Comparison of ENCODE assay signal across 30 mouse cellular contexts in the genomic region with DNA sequence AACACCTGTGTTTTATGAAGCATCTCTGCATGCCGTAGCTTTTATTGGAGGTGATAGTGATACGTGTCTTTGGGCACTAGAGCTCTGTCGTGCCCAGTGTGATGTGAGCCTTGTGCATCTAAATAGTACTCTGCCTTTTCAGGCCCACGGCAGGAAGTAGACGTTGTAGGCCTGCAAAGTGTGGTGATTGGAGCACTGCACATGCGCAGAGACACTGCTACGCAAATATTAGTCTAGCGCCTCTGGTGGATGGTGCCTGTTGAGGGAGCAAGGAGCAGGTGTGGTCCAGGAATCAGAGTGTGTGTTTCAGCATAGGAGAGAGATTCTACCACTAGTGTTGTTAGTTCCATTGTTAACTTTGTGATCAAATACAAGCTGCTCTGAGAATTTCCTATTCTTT. TPM values are rescaled to one million over a fixed set of nuclear protein-coding genes. Genes with fewer than 3 reads are reported as not detected.
A peak's percentile ranks its signal among the peaks of the same experiment; 100 is the strongest.
DNase-seq lines count a peak whose midpoint lies in the region; ATAC-seq and TF ChIP-seq lines count a peak whose summit lies in the region.
"Had no signal": no experiment of that assay in that cellular context is flagged by ENCODE, and none has a peak within 500 bp of the region (broad histone marks: within the 10 kb centered on the region; RNA-seq: fewer than 3 reads in every experiment).

No protein-coding gene starts in this region.

- no peak overlapping the region for H3K27ac ChIP-seq in kidney, postnatal 0 days
- H3K27ac ChIP-seq in kidney, embryonic 14.5 days (ENCODE audit: low read depth, low read length): no peak overlapping the region
- H3K27ac ChIP-seq in lung, postnatal 0 days (ENCODE audit: low read length): no peak overlapping the region
- H3K27ac ChIP-seq: forebrain, embryonic 10.5 days; forebrain, embryonic 13.5 days; hindbrain, embryonic 10.5 days; hindbrain, embryonic 13.5 days had no signal

- TF ChIP-seq POLR2A in brain, embryonic 14.5 days (IDR thresholded peaks at IDR 0.05; ENCODE audit: borderline replicate concordance, extremely low read depth, insufficient read depth, insufficient read length, poor library complexity, severe bottlenecking): no peak

- DNase-seq in kidney, postnatal 0 days (ENCODE audit: low spot score): no peak
- DNase-seq in lung, postnatal 0 days (ENCODE audit: low spot score): no peak
- DNase-seq in lung, postnatal 14 days: no peak
- no peak for DNase-seq in brain, embryonic 14.5 days (ENCODE audit: low read depth)
- DNase-seq in layer of hippocampus, postnatal 10 days (ENCODE audit: low spot score in 2 of 2): no peak
- DNase-seq: adrenal gland, adult 8-10 months; adrenal gland, postnatal 25 days; cerebellum, adult 18-20 months; cerebellum, adult 9-10 months; cerebellum, postnatal 14 days; gastrocnemius, postnatal 10 days; gastrocnemius, postnatal 36 days; heart, postnatal 36 days had no signal

- H3K9me3 ChIP-seq in kidney, postnatal 0 days (replicated peaks; ENCODE audit: low read length): no peaks in the 10 kb centered on the region
- H3K9me3 ChIP-seq in kidney, embryonic 14.5 days (ENCODE audit: control insufficient read depth, low read length): no peaks in the 10 kb centered on the region
- H3K9me3 ChIP-seq in lung, postnatal 0 days (ENCODE audit: low read length): no peaks in the 10 kb centered on the region
- H3K9me3 ChIP-seq: forebrain, embryonic 10.5 days; forebrain, embryonic 13.5 days; hindbrain, embryonic 10.5 days; hindbrain, embryonic 13.5 days had no signal

- no peak overlapping the region for H3K9ac ChIP-seq in kidney, postnatal 0 days (ENCODE audit: low read depth, low read length)
- no peak overlapping the region for H3K9ac ChIP-seq in kidney, embryonic 14.5 days (ENCODE audit: low read depth, low read length)
- H3K9ac ChIP-seq in lung, postnatal 0 days (replicated peaks; ENCODE audit: low read depth): no peak overlapping the region
- H3K9ac ChIP-seq: forebrain, embryonic 13.5 days; hindbrain, embryonic 13.5 days had no signal

- no peak for TF ChIP-seq EP300 in lung, postnatal 0 days (IDR thresholded peaks at IDR 0.05)

- H3K4me2 ChIP-seq in kidney, postnatal 0 days (ENCODE audit: low read length): no peak overlapping the region
- no peak overlapping the region for H3K4me2 ChIP-seq in kidney, embryonic 14.5 days (replicated peaks; ENCODE audit: low read depth, low read length)
- H3K4me2 ChIP-seq in lung, postnatal 0 days (replicated peaks; ENCODE audit: low read depth, low read length): no peak overlapping the region
- H3K4me2 ChIP-seq: forebrain, embryonic 13.5 days; heart, embryonic 11.5 days; hindbrain, embryonic 13.5 days had no signal

- ATAC-seq in kidney, postnatal 0 days (replicated peaks; ENCODE audit: low FRiP score, low read depth): no peak
- no peak for ATAC-seq in kidney, embryonic 14.5 days (ENCODE audit: low FRiP score, low TSS enrichment)
- no peak for ATAC-seq in lung, postnatal 0 days
- ATAC-seq: activated CD4-positive, CD25-positive, alpha-beta regulatory T cell, adult 4 months; CD4-positive, CD25-positive, alpha-beta regulatory T cell, adult 4 months; forebrain, embryonic 13.5 days; forebrain, embryonic 16.5 days; hindbrain, embryonic 16.5 days had no signal

- H3K4me3 ChIP-seq in kidney, postnatal 0 days (replicated peaks; ENCODE audit: low read depth, low read length): no peak overlapping the region
- no peak overlapping the region for H3K4me3 ChIP-seq in kidney, embryonic 14.5 days (ENCODE audit: low read length)
- no peak overlapping the region for H3K4me3 ChIP-seq in lung, postnatal 0 days (ENCODE audit: low read depth, low read length)
- H3K4me3 ChIP-seq: forebrain, embryonic 10.5 days; forebrain, embryonic 13.5 days; hindbrain, embryonic 10.5 days; hindbrain, embryonic 13.5 days had no signal

- no peaks in the 10 kb centered on the region for H3K27me3 ChIP-seq in kidney, postnatal 0 days (ENCODE audit: insufficient read depth, low read length)
- peaks cover 3% of the 10 kb centered on the region; the same call in 1 of the 2 replicates for H3K27me3 ChIP-seq in kidney, embryonic 14.5 days (ENCODE audit: control insufficient read depth, insufficient read depth, low read length)
- H3K27me3 ChIP-seq in lung, postnatal 0 days (replicated peaks; ENCODE audit: insufficient read depth, low read length): no peaks in the 10 kb centered on the region
- H3K27me3 ChIP-seq: forebrain, embryonic 13.5 days; hindbrain, embryonic 13.5 days had no signal

- 0 out of 2 replicates have a peak, but pooled peaks have one; percentile 3 for TF ChIP-seq CTCF in kidney, postnatal 0 days (IDR thresholded peaks at IDR 0.05; ENCODE audit: low read depth)
- TF ChIP-seq CTCF in lung, postnatal 0 days (IDR thresholded peaks at IDR 0.05): 0 out of 2 replicates have a peak, but pooled peaks have one; percentile 16
- TF ChIP-seq CTCF in brain, embryonic 14.5 days (IDR thresholded peaks at IDR 0.05; ENCODE audit: borderline replicate concordance, extremely low read depth, insufficient read depth, insufficient read length): 0 out of 2 replicates have a peak, but pooled peaks have one; percentile 1

- H3K36me3 ChIP-seq in kidney, postnatal 0 days (ENCODE audit: insufficient read depth, low read length): no peaks in the 10 kb centered on the region
- H3K36me3 ChIP-seq in kidney, embryonic 14.5 days (ENCODE audit: control insufficient read depth, insufficient read depth, low read length): no peaks in the 10 kb centered on the region
- H3K36me3 ChIP-seq in lung, postnatal 0 days (ENCODE audit: insufficient read depth, low read length): no peaks in the 10 kb centered on the region
- H3K36me3 ChIP-seq: forebrain, embryonic 10.5 days; hindbrain, embryonic 10.5 days; hindbrain, embryonic 13.5 days had no signal

- no peaks in the 10 kb centered on the region for H3K4me1 ChIP-seq in kidney, postnatal 0 days (replicated peaks; ENCODE audit: insufficient read depth, low read length)
- no peaks in the 10 kb centered on the region for H3K4me1 ChIP-seq in kidney, embryonic 14.5 days (ENCODE audit: control insufficient read depth, insufficient read depth, low read length)
- no peaks in the 10 kb centered on the region for H3K4me1 ChIP-seq in lung, postnatal 0 days (ENCODE audit: insufficient read depth, low read depth, low read length)
- H3K4me1 ChIP-seq: forebrain, embryonic 10.5 days; hindbrain, embryonic 10.5 days had no signal

- whole genome bisulfite sequencing in kidney, postnatal 0 days: 89% methylated on average over 8 of the region's 8 CpGs
- 87% methylated on average over 8 of the region's 8 CpGs for WGBS in kidney, embryonic 14.5 days
- 87% methylated on average over 8 of the region's 8 CpGs for WGBS in lung, postnatal 0 days

RNA-seq across cellular contexts. Expression of a gene that starts 1.1 kb away (rescaled TPM):
- polyA plus RNA-seq in kidney, postnatal 0 days (2015; fragmentation: Nextera tagmentation; extraction: Ambion mirVana): not detected in 2 replicates
- not detected in 2 replicates for polyA plus RNA-seq in kidney, embryonic 14.5 days (2014; fragmentation: Nextera tagmentation; extraction: Ambion mirVana)
- polyA plus RNA-seq in lung, postnatal 0 days (2015; fragmentation: Nextera tagmentation; extraction: Ambion mirVana): 0.13 and 0.25 TPM in 2 replicates
- polyA plus RNA-seq in brain, embryonic 14.5 days (2012; rRNA removed): 0.05 and 0.08 TPM in 2 replicates
- not detected for total RNA-seq in layer of hippocampus, postnatal 10 days (2021)
- total RNA-seq: adrenal gland, postnatal 25 days; ES-E14; gastrocnemius, postnatal 10 days; gastrocnemius, postnatal 36 days; granulocyte monocyte progenitor cell, adult 5-6 weeks had no signal
- polyA plus RNA-seq: activated CD4-positive, CD25-positive, alpha-beta regulatory T cell, adult 4 months; C2C12; CD4-positive, CD25-positive, alpha-beta regulatory T cell, adult 4 months; embryonic facial prominence, embryonic 11.5 days; forebrain, embryonic 10.5 days; forebrain, embryonic 13.5 days; forebrain, embryonic 16.5 days; heart, embryonic 11.5 days; heart, embryonic 14.5 days; hindbrain, embryonic 10.5 days; hindbrain, embryonic 13.5 days; hindbrain, embryonic 16.5 days had no signal

RNA-seq across cellular contexts. Expression of a gene that starts 27.1 kb away (rescaled TPM):
- polyA plus RNA-seq in kidney, postnatal 0 days (2015; fragmentation: Nextera tagmentation; extraction: Ambion mirVana): 8.2 and 8.4 TPM in 2 replicates
- 2.1 and 4.0 TPM in 2 replicates for polyA plus RNA-seq in kidney, embryonic 14.5 days (2014; fragmentation: Nextera tagmentation; extraction: Ambion mirVana)
- polyA plus RNA-seq in lung, postnatal 0 days (2015; fragmentation: Nextera tagmentation; extraction: Ambion mirVana): 10.4 and 13.4 TPM in 2 replicates
- polyA plus RNA-seq in brain, embryonic 14.5 days (2012; rRNA removed): 0.77 and 0.79 TPM in 2 replicates
- not detected for total RNA-seq in layer of hippocampus, postnatal 10 days (2021)
- total RNA-seq: adrenal gland, postnatal 25 days; gastrocnemius, adult 18-20 months; gastrocnemius, postnatal 36 days; granulocyte monocyte progenitor cell, adult 5-6 weeks had no signal
- polyA plus RNA-seq: activated CD4-positive, CD25-positive, alpha-beta regulatory T cell, adult 4 months; C2C12; CD4-positive, CD25-positive, alpha-beta regulatory T cell, adult 4 months; heart, embryonic 11.5 days had no signal

RNA-seq across cellular contexts. Expression of a gene that starts 50.4 kb away (rescaled TPM):
- 0.14 TPM in 1 of 2 replicates, not detected in the other for polyA plus RNA-seq in kidney, postnatal 0 days (2015; fragmentation: Nextera tagmentation; extraction: Ambion mirVana)
- not detected in 2 replicates for polyA plus RNA-seq in kidney, embryonic 14.5 days (2014; fragmentation: Nextera tagmentation; extraction: Ambion mirVana)
- polyA plus RNA-seq in lung, postnatal 0 days (2015; fragmentation: Nextera tagmentation; extraction: Ambion mirVana): 1.2 and 1.9 TPM in 2 replicates
- not detected in 2 replicates for polyA plus RNA-seq in brain, embryonic 14.5 days (2012; rRNA removed)
- total RNA-seq in layer of hippocampus, postnatal 10 days (2021): not detected
- total RNA-seq: gastrocnemius, adult 18-20 months; gastrocnemius, postnatal 10 days; gastrocnemius, postnatal 36 days; granulocyte monocyte progenitor cell, adult 5-6 weeks had no signal
- polyA plus RNA-seq: activated CD4-positive, CD25-positive, alpha-beta regulatory T cell, adult 4 months; C2C12; CD4-positive, CD25-positive, alpha-beta regulatory T cell, adult 4 months; embryonic facial prominence, embryonic 11.5 days; embryonic facial prominence, embryonic 14.5 days; forebrain, embryonic 10.5 days; forebrain, embryonic 13.5 days; forebrain, embryonic 16.5 days; hindbrain, embryonic 10.5 days; hindbrain, embryonic 13.5 days; hindbrain, embryonic 16.5 days had no signal
